Mouse (Mus musculus) right cerebral cortex, adult 18-20 months (tissue): ENCODE results near the gene Zfp775.

Source experiments
- DNase-seq: peaks from one replicate; pipeline ENCODE4 v3.0.0; 2022; ENCODE audit warnings: mixed read lengths

Gene Zfp775

DNA sequence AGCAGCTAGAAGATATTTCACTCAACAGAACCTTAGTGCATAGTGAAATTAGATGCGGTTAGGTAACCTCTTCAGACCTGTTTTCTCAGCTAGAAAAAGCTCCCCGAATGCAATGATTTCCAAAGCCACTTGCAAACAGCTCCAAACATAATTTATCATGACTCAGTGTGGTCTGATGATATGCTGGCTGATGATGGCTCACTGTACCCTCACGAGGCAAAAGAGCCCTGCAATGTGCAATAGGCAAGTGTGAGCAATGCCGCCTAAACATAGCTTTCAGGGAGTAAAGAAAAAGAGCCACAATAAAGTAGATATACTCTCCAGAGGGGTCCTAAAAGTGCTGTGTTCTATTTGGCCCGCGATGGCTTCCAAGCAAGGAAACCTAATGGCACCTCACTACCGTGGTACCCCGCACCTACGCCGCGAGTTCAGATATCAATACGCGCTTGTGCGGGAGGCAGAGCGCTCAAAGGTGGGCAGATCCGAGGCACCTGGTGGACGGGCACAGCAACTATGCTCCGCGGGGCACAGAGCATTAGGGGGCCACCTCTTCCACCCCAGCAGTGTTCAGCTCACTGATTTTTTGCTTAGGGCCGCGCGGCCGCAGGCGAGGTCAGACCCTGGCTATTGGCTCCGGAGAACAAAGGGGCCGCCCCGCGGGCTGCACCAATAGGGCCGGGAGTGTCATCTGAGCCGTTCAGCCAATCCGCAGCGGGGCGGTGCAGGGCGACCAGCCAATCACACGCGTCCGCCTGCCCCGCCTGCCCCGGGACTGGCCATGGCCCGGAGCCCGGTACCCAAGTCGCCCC lies at the start of gene Zfp775:
Gene Zfp775 (plus strand): TSS at position 793 of the 809 bp plus-strand sequence.
- peak; percentile 98 for DNase-seq

- no peak for DNase-seq
These were observed 48.9 kb upstream of the Zfp775 start for GRCm38 (mm10) chr6:48552918-48553317.

GRCm38 (mm10) chr6:48553819-48554218 lies 48.0 kb upstream of the Zfp775 start:
- DNase-seq, result no peak

DNA sequence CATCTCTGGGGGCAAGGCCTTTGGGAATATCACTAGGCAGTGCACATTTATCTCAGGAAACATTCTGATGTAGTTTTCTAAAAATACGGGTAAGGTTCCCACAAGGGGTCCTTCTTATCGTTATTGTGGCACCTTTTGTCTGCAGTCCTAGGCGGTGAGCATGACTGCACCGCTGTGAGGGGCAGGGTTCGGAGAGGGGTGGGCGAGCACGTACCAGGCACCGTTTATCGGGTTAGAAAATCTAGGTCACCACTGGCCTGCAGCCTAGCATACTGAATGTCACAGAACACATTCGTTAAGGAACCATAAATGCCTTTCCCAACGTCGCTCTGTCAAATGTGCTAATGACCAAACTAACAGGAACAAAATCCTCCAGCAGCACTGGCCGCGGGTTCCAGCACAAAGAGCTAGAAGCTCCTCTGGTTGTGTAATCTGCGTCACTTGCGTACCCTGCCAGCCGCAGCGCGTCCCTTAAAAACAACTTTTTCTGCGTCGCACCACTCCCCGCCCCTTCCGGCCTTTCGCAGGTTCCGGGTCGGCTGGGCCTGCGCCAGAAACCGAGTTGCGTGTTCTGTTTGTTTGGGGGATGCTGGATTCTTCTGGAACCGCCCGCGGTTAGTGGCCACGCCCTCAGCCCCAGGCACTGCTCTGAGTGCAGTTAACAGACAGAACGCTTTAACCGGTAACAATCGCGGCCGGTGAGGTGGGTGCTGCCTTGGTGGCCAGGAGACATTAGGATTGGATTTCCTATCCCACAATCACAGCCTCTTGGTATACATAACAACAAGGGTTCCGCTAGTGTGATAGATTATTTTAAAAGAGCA lies 47.4 kb upstream of the Zfp775 start, which contains the start of gene Lrrc61:
Gene Lrrc61 (plus strand): TSS at position 517 of the 824 bp plus-strand sequence.
- peak; percentile 98 for DNase-seq

DNA sequence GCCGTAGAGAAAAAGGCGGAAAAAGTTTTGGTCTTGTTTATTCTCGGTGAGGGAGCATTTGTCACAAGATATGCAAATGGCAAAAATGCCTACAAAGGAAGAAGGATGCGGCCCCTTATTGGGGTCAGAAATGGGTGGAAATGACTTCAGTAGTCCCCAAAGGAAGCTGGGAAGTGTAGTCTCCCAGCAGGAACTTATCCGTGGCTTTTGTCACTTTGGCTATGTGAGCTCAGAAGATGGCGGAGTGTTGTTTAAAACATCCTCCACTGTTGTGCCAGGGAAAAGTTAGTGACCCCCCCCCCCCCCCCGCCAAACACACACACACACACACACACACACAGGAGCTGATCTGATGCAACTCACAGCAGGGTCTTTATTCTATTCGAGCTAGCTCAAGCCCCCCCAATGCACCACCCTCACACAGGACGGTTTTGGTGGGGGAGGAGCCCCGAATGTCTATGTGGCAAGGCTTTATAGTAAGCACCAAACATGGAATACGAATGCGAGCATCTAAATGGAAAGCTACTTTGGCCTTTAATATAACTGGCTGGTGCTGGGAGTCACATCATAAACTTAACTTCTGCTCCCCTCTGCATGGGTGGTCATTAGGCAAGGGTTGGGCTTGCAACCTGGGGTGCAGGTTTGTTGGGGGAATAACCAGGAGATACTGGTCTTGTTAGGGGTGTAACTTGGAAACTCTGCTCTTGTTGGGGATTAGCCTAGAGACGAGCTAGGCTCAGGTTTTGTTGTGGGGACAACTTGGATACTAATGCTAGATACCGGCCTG lies 46.6 kb upstream of the Zfp775 start:
- DNase-seq, result peak; percentile 86

- no peak for DNase-seq
These were observed 45.9 kb upstream of the Zfp775 start for GRCm38 (mm10) chr6:48555956-48556355.

DNA sequence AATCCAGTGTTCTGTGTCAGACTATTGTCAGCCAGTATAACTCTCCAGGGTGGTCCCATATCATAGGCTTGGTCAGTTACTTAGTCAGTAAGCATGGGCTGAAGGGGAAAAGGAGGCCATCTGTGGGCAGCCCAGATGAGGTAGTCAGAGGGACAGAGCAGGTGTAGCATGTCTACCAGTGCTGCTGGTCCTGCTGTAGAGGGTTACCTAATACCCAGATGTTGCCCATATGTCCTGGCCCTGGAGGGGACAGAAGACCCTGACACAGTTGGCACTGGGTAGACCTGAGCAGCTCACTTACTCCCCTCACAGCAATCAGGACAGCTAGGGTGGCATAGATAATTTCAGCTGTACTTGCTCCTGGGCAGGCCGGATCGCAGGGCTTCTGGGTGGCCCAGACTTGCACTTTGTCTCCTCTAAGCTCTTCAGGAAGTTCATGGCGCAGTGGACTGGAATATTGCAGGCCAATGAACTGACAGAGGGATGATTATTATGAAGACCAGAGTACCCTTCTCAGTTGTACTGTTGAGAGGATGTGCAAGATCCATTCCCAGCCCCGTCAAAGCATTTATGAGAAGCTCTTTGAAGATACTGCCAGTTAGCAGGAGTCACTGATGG lies 36.1 kb upstream of the Zfp775 start:
- DNase-seq, result no peak

DNA sequence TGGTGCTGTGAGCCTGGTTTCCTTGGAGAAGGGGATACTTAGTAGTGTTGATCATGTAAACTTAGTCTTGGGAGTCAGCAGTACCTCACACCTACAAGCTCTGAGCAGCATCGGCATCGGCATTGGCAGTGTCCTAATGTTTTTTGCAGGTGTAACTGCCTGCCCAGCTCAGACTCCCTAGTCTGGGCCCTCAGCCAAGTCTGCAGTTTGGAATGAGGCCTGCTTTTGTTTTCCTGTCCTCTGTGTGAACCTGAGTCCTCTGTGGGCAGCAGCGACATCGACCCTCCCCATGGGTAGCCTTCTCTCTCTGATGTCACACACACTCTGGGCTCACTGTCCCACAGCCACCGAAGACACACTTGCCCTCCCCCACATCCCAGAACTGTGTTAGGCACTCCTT lies 35.6 kb upstream of the Zfp775 start:
- no peak for DNase-seq

- no peak for DNase-seq
These were observed 33.6 kb upstream of the Zfp775 start for GRCm38 (mm10) chr6:48568036-48568984.

DNA sequence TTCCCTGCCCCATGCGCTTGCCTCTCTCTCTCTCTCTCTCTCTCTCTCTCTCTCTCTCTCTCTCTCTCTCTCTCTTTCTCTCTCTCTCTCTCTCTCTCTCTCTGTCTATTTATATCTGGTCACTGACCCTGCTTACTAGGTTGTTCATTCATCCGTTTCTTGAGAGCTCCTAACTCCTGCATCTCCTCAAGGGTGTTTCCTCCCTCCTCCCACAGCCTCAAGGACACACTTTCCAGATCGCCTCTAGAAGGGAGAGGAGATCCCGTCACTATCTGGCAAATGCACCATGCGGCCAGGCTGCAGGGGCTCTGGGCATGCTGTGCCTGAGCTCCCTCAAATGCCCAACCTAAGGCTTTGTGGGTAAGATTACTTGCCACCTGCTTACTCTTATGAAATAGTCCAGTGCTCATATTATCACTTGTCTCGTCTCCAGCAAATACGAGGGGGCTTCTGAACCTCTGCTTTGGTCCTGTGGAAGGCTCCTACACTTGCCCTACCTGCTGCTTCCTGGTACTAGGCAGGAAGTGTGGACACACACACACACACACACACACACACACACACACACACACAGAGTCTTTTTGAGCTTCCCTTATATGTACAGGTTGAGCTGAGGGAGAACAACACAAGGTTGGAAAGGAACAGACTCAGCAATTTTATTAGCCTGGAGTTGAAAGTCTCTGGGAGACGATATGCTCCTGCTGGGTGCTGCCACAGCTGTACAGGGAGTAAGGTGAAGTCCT lies 32.6 kb upstream of the Zfp775 start:
- no peak for DNase-seq

- DNase-seq, result no peak
These were observed 29.8 kb upstream of the Zfp775 start for GRCm38 (mm10) chr6:48572014-48572413.

DNA sequence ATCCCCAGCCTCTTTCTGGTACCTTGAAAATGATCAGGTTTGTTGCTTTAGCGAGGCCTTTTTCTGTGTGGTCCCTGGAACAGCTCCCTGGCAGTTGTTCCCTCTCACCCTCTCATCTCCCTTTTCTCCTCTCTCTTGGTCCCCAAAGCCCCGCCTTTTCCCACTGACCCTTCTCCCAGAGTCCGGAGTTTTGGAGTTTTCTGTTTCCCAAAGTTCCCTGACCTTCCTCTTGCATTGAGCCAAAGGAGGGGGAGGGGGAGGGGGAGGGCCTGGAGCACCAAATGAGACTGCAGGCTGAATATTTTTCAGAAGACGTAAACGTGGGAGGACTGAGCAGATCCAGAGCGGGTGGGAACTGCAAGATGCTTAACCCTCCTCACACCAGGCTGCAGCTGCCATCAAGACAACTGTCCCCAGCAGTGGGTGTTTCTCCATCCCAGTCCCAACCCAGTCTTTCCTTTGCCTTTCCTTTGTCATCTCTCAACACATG lies 29.2 kb upstream of the Zfp775 start, which contains the start of gene Rarres2:
Gene Rarres2 (minus strand): TSS at position 218 of the 490 bp plus-strand sequence.
- DNase-seq, result no peak

DNA sequence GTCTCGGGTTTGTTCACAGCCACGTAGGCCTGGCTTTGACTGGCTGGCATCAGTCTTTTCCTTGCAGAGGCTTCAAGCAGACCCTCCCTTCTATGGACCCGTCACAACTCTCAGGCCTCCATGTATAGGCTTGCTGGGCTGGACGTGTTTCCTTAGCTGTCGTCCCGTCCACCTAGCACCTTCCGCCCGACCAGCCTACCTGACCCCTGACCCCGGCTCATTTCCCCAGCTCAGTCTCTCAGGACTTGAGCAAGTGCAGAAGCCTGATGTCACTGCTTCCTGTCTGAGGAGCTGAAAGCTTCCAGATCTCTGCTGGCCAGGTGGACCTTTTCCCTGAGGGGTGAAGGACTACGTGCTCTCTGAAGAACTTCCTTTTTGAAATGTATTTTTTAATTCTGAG lies 28.6 kb upstream of the Zfp775 start:
- no peak for DNase-seq

- DNase-seq, result no peak
These were observed 27.9 kb upstream of the Zfp775 start for GRCm38 (mm10) chr6:48573981-48574380.

GRCm38 (mm10) chr6:48578736-48579135 lies 23.1 kb upstream of the Zfp775 start:
- no peak for DNase-seq

- DNase-seq, result no peak
These were observed 22.6 kb upstream of the Zfp775 start for GRCm38 (mm10) chr6:48579215-48579648.

GRCm38 (mm10) chr6:48581257-48581656 lies 20.6 kb upstream of the Zfp775 start:
- DNase-seq, result no peak

GRCm38 (mm10) chr6:48582037-48582436 lies 19.8 kb upstream of the Zfp775 start:
- DNase-seq, result no peak

DNA sequence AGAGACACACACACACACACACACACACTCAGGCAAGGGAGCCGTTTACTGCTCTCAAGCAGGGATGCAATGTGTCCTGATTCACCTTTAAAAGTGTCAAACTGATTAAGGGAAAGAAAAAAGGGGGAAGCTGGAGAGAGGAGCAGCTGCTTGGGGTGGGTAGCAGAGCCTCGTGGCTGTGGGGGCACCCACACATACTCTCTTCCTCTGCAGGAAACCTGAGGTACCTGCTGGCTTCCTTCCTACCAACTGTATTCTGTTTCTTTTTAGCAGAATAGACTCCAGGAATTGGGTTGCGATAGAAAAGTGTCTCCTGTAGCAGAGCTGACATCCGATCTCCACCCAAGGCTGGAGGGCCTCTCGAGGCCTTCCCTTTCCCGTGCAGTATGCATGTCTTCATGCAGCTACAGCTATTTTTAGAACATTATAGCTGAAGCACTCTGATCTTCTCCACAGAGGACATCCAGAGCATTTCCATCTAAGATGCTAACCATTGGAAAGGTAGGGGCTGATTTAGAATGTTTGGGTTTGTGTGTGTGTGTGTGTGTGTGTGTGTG lies 12.6 kb upstream of the Zfp775 start, which contains the start of gene Gm45021:
Gene Gm45021 (plus strand): TSS at position 417 of the 557 bp plus-strand sequence.
- no peak for DNase-seq
